Mouse (Mus musculus) ovary, postnatal 14 days (tissue): ENCODE measurements at regions not wholly inside any gene's neighbourhood (a gene's known extent, or its start where the extent isn't known, plus 50 kb on each side); places are given as distances from the start of the nearest gene placed in this dataset.

Experiments
- DNase-seq: peaks from one replicate; pipeline ENCODE4 v3.0.0; 2022; ENCODE audit warnings: low spot score

- no peak for DNase-seq
Measured at GRCm38 (mm10) chr14:46223008-46223407, 156.2 kb upstream of the Gm15217 start.

- DNase-seq, result no peak
Measured at GRCm38 (mm10) chr14:46224421-46224950, 154.7 kb upstream of the Gm15217 start.

GRCm38 (mm10) chr14:46225851-46226608 is 153.2 kb upstream of the Gm15217 start:
- no peak for DNase-seq

- DNase-seq, result no peak
Measured at GRCm38 (mm10) chr14:46234040-46234439, 145.2 kb upstream of the Gm15217 start.

- DNase-seq, result no peak
Measured at GRCm38 (mm10) chr14:46234835-46235234, 144.4 kb upstream of the Gm15217 start.

- no peak for DNase-seq
Measured at GRCm38 (mm10) chr14:46240046-46240800, 139.0 kb upstream of the Gm15217 start.

- no peak for DNase-seq
Measured at GRCm38 (mm10) chr14:46240896-46241295, 138.3 kb upstream of the Gm15217 start.

GRCm38 (mm10) chr14:46247491-46248484 is 131.4 kb upstream of the Gm15217 start:
- no peak for DNase-seq

GRCm38 (mm10) chr14:46249141-46249540 is 130.1 kb upstream of the Gm15217 start:
- no peak for DNase-seq

GRCm38 (mm10) chr14:46255261-46255660 is 124.0 kb upstream of the Gm15217 start:
- DNase-seq, result no peak

- no peak for DNase-seq
Measured at GRCm38 (mm10) chr14:46256336-46256735, 122.9 kb upstream of the Gm15217 start.

- DNase-seq, result no peak
Measured at GRCm38 (mm10) chr14:46257311-46257710, 121.9 kb upstream of the Gm15217 start.

- DNase-seq, result no peak
Measured at GRCm38 (mm10) chr14:46258551-46258950, 120.7 kb upstream of the Gm15217 start.

GRCm38 (mm10) chr14:46260291-46260980 is 118.8 kb upstream of the Gm15217 start:
- DNase-seq, result no peak

- DNase-seq, result no peak
Measured at GRCm38 (mm10) chr14:46275455-46275854, 103.8 kb upstream of the Gm15217 start.

- no peak for DNase-seq
Measured at GRCm38 (mm10) chr14:46276926-46277831, 102.0 kb upstream of the Gm15217 start.

GRCm38 (mm10) chr14:46277832-46278611 is 101.2 kb upstream of the Gm15217 start:
- no peak for DNase-seq

- no peak for DNase-seq
Measured at GRCm38 (mm10) chr14:46292398-46292797, 86.8 kb upstream of the Gm15217 start.

- no peak for DNase-seq
Measured at GRCm38 (mm10) chr14:46296275-46296674, 82.9 kb upstream of the Gm15217 start.
